Mouse (Mus musculus) mouse trophoblast stem cell (cell line): Measurements from ENCODE around the gene Scn2a.
"Not testable (repeated sequence)": the region's sequence is repeated elsewhere in the genome, so short reads cannot be mapped to it uniquely, and the experiment has no call there.

Source experiments
- in situ Hi-C, 2 experiments: fragments of 300-500 bp; cut with MseI, MboI; formaldehyde crosslinking; loops; 2 replicates in 1 of 2; 3 replicates in 1 of 2; pipeline ENCODE4 v1.15.1; 2025

The Scn2a gene

GRCm38 (mm10) chr2:65700246-65700645 lies 79.7 kb downstream of the Scn2a start:
- in situ Hi-C loops, result no loop called here

- in situ Hi-C loops, result no loop called here
Measured at GRCm38 (mm10) chr2:65701175-65701574, 80.6 kb downstream of the Scn2a start.

GRCm38 (mm10) chr2:65722219-65722800 lies 101.7 kb downstream of the Scn2a start:
- in situ Hi-C loops, result no loop called here

- in situ Hi-C loops, result no loop called here
Measured at GRCm38 (mm10) chr2:65745400-65745799, 124.8 kb downstream of the Scn2a start.

- in situ Hi-C loops, result no loop called here
Measured at GRCm38 (mm10) chr2:65782442-65782841, 161.9 kb downstream of the Scn2a start.

- in situ Hi-C loops, result no loop called here
Measured at GRCm38 (mm10) chr2:65783392-65783791, 162.8 kb downstream of the Scn2a start.

- in situ Hi-C loops, result no loop called here
Measured at GRCm38 (mm10) chr2:65792516-65792915, 171.9 kb downstream of the Scn2a start.

GRCm38 (mm10) chr2:65793593-65793992 lies 173.0 kb downstream of the Scn2a start:
- in situ Hi-C loops, result no loop called here

GRCm38 (mm10) chr2:65801054-65801709 lies 180.6 kb downstream of the Scn2a start:
- in situ Hi-C loops, result no loop called here

GRCm38 (mm10) chr2:65806556-65806955 lies 186.0 kb downstream of the Scn2a start:
- in situ Hi-C loops, result no loop called here

GRCm38 (mm10) chr2:65811203-65811602 lies 190.6 kb downstream of the Scn2a start:
- in situ Hi-C loops, result not testable (repeated sequence)
